Mouse (Mus musculus) spleen, adult 10 weeks (tissue): ENCODE measurements around the gene Wdr83. TPM values are rescaled to one million over a fixed set of nuclear protein-coding genes. Genes with fewer than 3 reads are reported as not detected.

Experiments used
- polyA plus RNA-seq: library from polyadenylated mRNA; stranded (reverse); fragments of 350-450 nt; fragmentation: Illumina TruSeq; extraction: RNeasy Lipid Tissue Mini Kit (QIAGEN cat#74804); gene quantifications from one replicate; pipeline ENCODE4 v1.2.3, GENCODE M21; 2015; ENCODE audit warnings: low replicate concordance; ENCODE audit not compliant: insufficient read depth

Wdr83 gene
- polyA plus RNA-seq: 12.5 TPM

DNA sequence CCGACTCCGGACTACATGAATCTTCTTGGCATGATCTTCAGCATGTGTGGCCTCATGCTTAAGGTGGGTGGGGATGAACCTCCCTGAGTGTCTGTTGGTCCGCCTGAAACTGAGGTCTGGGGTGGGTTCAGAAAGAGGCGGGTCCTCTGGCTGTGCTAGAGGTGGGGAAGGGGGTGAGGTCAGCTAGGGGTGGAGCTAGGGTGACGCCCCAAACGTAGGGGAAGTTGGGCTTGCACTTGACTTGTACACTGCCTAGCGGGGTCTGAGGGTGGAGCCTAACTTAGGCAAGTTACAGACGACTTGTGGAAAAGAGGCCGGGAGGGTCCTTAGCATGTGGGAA is at the start of gene Wdr83:
TSS of gene Wdr83 (minus strand) at position 91 of the 340 bp plus-strand sequence.

DNA sequence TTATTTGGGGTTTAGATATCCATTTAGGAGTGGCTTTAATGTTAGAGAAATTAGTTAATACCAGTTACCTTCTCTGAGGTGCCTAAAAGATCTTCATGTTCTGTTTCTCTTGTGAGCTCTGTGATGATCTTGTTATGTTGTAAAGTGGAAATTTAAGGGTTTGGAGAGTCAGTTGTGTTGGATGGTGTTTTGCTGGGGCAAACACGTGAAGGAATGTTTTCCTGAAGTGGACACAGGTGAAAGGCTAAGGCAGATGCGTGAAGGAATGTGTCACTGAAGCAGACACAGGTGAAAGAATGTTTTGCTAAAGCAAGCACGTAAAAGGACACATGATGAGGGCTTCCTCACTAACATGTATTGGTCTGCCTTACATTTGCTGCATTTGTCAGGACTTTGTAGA is 41.9 kb upstream of the Wdr83 start, which contains the start of gene Zfp791:
TSS of gene Zfp791 (minus strand) at position 101 of the 400 bp plus-strand sequence.

DNA sequence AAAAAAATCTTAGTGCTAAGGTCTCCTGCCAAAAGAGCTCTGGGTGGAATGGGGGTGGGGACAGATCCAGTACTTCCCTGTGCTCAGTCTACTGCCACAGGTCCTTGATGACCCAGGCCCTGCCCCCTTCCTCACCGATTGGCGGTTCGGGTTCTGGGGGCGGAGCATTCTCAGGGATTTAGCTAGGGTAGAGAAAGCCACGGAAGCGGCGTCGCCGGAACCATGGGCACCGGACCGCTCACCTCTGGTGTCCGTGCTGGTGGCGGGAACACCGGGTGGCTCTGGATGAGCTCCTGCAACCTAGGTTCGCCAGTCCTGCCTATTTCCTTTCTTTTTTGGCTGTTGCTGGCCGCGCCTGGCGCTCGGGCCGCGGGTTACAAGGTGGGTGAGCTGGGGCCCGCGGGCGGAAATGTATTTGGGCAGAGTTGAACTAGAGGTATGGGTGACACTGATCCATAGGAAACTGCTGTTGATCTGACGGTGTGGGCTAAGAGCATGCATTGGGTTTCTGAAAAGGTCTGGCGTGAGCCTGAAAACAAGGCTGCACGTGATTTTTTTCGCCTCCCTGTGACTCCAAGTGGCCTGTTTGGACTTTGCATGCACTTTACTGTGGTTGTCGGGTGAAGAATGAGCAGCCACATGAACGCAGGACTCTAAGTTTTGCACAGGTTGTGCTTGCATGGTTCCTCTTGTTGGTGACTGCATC is 2.2 kb upstream of the Wdr83 start, which contains the start of gene Man2b1:
TSS of gene Man2b1 (plus strand) at position 163 of the 706 bp plus-strand sequence.

DNA sequence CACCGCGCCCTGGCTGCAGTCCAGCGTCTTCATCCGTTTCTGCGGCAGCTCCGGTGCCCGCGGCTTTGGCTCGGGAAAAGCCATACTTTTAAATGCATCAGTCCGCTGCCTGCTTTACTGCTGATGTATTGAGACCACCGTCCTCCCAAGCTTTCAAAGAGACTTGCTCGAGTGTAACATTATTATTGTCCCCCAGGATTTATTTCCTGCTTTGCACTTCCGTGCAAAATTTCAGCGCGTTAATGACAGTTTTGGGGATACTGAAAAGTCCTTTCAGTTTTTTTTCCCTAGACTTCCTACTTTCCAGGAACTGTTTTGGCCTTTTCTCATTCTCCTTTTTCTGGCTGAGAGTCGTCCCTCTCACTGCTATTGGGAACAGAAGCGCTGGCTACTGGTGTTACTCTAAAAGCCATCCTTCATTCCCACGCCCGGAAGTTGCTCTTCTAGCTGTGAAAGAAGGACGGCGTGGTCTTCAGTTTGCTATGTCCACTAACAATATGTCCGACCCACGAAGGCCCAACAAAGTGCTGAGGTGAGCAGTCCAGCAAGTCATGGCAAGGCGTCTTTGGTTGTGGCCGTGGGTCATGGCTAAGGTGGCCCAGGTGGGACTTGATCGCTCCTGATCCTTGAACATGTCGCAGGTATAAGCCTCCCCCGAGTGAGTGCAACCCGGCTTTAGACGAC is 432 bp downstream of the Wdr83 start, which contains the start of gene Wdr83os:
TSS of gene Wdr83os (plus strand) at position 209 of the 684 bp plus-strand sequence.

DNA sequence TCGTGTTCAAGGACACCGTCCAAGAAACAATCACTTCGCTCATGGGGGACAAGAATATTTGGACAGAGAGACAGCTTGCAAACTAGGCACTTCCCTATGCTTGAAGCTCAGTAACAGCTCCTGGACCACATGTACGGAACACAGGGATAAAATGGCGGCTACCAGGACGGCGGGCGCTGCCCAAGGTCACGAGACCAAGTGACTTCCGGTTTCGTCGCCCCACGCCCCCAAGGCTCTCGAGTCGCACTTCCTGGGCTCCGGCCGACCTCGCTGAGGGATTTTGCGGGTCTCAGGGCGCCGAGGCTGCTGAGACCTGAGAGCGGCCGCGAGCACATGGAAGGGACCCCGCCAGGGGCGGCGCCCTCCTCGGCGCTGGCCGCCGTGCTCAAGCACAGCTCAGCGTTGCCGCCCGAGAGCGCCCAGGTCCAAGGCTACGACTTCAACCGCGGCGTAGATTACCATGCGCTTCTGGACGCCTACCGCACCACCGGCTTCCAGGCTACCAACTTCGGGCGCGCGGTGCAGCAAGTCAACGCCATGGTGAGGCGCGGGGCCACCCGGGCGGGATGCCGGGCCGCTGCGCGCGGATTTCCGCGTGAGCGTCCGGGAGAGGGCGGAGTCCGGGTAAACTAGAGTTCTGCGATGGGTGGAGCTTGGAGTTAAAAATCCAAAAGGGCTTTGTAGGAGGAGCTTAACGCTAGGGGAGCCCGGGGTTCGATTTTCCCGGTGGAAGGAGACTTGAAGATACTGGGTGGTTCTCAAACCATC is 9.4 kb downstream of the Wdr83 start, which contains the start of gene Dhps:
TSS of gene Dhps (plus strand) at position 244 of the 768 bp plus-strand sequence.

DNA sequence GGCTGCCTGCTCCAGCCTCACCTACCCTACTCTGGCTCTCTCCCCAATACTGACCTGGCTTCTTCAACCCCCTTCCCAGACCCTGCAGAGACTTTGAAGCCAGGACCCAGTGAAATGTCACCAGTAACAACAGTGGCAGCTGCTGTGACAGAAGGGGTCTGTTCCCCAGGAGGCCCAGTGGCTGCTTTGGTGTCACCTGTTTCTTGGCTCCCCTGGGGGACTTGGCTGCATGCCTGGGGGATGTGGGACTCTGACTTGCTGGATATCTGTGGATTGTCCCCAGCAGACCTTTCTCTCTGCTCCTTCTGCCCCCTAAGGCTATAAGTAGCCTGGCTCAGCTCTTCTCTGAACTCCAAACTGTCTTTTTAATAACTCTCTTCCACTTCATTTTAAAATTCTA is 13.1 kb downstream of the Wdr83 start, which contains the start of gene Gm5741:
TSS of gene Gm5741 (minus strand) at position 1 of the 400 bp plus-strand sequence.

DNA sequence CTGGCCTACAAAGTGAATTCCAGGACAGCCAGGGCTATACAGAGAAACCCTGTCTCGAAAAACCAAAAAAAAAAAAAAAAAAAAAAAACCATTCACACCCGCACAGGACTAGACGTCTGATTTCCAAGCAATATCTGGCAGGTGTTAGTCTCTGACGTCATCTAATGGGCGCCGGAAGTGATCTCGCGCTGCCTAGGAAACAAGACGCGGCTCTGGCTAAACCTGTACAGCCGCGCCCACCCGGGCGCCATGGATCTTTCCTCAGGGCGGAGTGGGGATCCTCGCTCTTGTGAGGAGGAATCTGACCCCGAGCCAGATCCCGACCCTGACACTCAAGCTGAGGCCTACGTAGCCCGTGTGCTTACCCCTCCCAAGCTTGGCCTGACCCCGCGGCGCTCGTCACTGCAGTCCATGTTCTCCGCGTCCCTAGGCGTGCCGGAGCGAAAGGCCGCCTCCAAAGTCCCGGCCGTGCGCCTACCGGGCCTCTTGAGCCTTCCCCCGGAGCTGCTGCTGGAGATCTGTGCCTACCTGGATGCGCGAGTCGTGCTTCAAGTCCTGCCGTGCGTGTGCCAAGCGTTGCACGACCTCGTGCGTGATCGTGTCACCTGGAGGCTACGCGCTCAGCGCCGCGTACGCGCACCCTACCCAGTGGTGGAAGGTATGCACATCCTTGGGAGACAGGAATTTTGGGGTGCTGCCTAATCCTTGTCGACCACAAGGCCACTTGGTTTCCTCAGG is 21.1 kb downstream of the Wdr83 start, which contains the start of gene Fbxw9:
TSS of gene Fbxw9 (plus strand) at position 177 of the 738 bp plus-strand sequence.

DNA sequence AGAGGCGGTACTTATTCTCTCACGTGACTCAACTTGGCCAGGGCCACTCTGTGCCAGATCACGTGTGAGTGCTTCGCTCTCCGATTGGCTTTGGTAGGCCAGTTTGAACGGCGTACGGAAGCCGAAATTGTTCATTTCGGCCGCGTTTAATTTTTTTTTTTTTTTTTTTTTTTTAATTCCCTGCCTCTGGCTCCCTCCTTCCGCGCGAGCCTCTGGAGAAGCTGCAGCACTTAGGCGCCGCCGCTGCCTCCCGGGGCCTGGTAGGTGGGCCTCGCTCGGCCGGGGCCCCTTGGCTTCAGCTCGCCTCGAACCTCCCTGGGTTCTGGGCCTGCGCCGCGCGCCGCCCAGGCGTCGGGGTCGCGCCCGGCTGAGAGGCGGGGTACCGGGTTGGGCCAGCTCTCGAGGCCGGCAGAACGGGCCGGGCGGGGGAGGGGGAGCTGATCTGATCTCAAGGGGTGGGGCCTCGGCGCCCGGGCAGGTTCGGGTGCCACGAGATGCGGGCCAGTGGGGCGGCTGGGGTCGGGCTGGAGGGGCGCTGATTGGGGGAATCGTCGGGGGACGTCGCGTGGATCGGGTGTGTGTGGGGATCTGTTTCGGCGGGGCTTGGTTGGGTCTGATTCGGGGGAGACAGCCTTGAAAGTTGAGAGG is 44.3 kb downstream of the Wdr83 start, which contains the start of gene Tnpo2:
TSS of gene Tnpo2 (plus strand) at position 198 of the 648 bp plus-strand sequence.

DNA sequence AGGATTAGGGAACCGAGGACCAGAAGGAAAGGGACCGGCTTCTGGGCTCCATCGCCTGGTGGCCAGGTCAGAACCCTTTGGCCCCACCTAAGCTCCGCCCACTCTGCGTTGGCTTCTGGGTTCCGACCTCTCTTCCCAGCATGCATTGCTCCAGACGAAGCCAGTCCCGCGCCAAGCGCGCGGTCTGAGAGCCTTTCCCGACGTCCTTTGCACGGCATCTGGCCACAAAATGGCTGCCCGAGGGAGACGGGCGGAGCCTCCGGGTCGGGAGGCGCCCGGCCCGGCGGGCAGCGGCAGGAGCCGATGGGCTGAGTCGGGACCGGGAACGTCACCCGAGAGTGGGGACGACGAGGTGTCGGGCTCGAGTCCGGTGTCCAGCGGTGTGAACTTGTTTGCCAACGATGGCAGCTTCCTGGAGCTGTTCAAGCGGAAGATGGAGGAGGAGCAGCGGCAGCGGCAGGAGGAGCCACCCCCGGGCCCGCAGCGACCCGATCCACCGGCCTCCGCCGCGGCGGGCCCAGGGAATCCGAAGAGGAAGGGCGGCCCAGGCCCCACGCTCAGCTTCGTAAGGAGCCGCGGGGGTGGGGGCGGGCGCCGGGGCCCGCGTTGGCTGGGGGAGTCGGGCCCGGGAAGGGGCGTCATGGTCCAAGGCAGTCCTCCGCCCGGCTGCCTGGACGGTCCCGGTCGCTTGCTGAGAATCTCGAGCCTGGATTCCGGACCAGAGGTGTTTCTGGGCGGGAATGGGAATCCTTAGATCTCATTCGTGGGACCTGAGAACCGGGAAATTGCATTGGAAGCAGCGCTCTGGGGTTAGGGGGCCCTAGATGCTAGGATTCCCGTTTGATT is 54.2 kb downstream of the Wdr83 start, which contains the start of gene Trir:
TSS of gene Trir (plus strand) at position 154 of the 846 bp plus-strand sequence.

DNA sequence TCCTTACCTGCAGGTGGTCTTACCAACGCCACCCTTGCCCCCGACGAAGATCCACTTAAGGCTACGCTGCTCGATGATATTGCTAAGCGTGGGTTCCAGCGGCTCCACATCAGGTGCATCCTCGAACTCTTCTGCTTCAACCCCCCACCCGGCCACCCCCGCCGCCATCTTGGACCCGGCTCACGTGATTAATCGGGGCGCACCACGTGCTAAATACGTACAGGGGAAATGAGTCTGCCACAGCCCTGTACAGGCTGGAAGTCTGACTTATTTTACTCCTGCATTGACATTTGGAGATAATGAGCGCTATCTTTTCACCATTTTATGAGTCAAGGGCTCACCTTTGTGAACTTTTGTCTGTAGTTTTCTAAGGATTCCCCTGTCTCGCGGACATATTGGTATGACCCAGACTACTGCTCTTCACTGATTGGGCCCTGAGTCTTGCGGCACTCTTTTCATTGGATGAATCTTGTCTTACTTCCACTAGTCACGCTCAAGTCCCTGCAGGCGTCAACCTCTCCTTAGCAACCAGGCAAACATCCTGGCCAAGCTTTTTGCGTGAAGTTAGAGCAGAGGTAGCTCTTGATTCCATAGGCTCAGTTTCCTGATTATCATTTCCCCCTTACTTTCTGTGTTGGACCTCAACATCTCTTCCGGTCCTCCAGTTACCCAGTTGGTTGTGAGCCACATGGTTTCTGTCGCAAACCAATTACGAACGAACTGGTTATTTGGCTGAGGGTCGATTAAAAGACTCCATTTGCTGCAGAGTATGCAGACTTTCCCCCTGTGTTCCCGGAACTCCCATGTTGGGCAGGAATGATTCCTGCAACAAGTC is 55.8 kb downstream of the Wdr83 start, which contains the start of gene Asna1:
TSS of gene Asna1 (minus strand) at position 184 of the 835 bp plus-strand sequence.

Other genes with a start within 250 kb of the Wdr83 start
- gene Gadd45gip1, start 249.8 kb downstream of the Wdr83 start, polyA plus RNA-seq: 5.4 TPM
- 62.4 TPM for gene Rad23a, start 240.6 kb downstream of the Wdr83 start, polyA plus RNA-seq
- 968 TPM for gene Calr, start 234.4 kb downstream of the Wdr83 start, polyA plus RNA-seq
- 37.0 TPM for gene Farsa, start 224.3 kb downstream of the Wdr83 start, polyA plus RNA-seq
- gene Syce2, start 209.2 kb downstream of the Wdr83 start, polyA plus RNA-seq: 12.6 TPM
- 24.2 TPM for gene Gcdh, start 187.4 kb downstream of the Wdr83 start, polyA plus RNA-seq
- 6.7 TPM for gene Klf1, start 179.4 kb downstream of the Wdr83 start, polyA plus RNA-seq
- gene Dnase2a, start 172.7 kb downstream of the Wdr83 start, polyA plus RNA-seq: 49.3 TPM
- not detected for gene Mast1, start 143.9 kb downstream of the Wdr83 start, polyA plus RNA-seq
- gene Rtbdn, start 134.3 kb downstream of the Wdr83 start, polyA plus RNA-seq: not detected
- gene Gm49661, start 111.9 kb downstream of the Wdr83 start, polyA plus RNA-seq: not detected
- gene Prdx2, start 111.7 kb downstream of the Wdr83 start, polyA plus RNA-seq: 197 TPM
- 32.5 TPM for gene Rnaseh2a, start 111.5 kb downstream of the Wdr83 start, polyA plus RNA-seq
- 1.5 TPM for gene Junb, start 102.6 kb downstream of the Wdr83 start, polyA plus RNA-seq
- 4.6 TPM for gene Hook2, start 90.7 kb downstream of the Wdr83 start, polyA plus RNA-seq
- not detected for gene Best2, start 66.8 kb downstream of the Wdr83 start, polyA plus RNA-seq
- gene Asna1, start 56.0 kb downstream of the Wdr83 start, polyA plus RNA-seq: 29.7 TPM
- 112 TPM for gene Trir, start 54.5 kb downstream of the Wdr83 start, polyA plus RNA-seq
- gene Tnpo2, start 44.4 kb downstream of the Wdr83 start, polyA plus RNA-seq: 35.3 TPM
- gene Fbxw9, start 21.3 kb downstream of the Wdr83 start, polyA plus RNA-seq: 3.0 TPM
- gene Gm5741, start 13.3 kb downstream of the Wdr83 start, polyA plus RNA-seq: not detected
- gene Dhps, start 9.5 kb downstream of the Wdr83 start, polyA plus RNA-seq: 52.7 TPM
- gene Wdr83os, start 566 bp downstream of the Wdr83 start, polyA plus RNA-seq: 54.9 TPM
- 132 TPM for gene Man2b1, start 2.0 kb upstream of the Wdr83 start, polyA plus RNA-seq
- 0.81 TPM for gene Zfp791, start 41.8 kb upstream of the Wdr83 start, polyA plus RNA-seq
- not detected for gene Cks1brt, start 70.6 kb upstream of the Wdr83 start, polyA plus RNA-seq
- not detected for gene Olfr371, start 144.7 kb upstream of the Wdr83 start, polyA plus RNA-seq
- 47.6 TPM for gene Orc6, start 218.3 kb upstream of the Wdr83 start, polyA plus RNA-seq
- gene Vps35, start 218.5 kb upstream of the Wdr83 start, polyA plus RNA-seq: 108 TPM